Mouse (Mus musculus): Measurements from ENCODE around the gene Cldn9. TPM values are rescaled to one million over a fixed set of nuclear protein-coding genes. Genes with fewer than 3 reads are reported as not detected.

The Cldn9 gene
- total RNA-seq, 2 experiments from 2014 or later: 0.25 TPM; not detected in 1

DNA sequence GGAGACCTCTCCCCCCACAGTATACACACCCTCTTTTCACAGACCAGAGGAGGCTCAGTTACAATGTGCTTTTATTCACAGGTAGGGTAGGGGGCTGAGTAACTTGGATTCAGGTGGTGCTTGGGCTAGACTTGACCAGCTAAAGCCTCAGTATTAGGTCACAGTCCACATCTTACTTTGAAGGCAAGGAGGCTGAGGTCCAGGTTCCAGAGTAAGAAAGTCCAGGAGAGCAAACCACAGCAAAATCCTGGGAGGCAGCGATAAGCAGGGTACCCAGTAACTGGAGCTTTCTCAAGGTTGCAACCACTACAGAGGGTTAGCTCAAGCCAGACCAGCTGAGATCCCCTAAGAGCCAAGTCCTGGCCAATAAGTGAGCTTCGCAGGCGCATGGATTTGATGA is 1.3 kb downstream of the Cldn9 start:
- intact Hi-C loops (cut with DNase I): no loop called here
- DNase-seq (ENCODE audit: low spot score in 2 of 2): no peak

DNA sequence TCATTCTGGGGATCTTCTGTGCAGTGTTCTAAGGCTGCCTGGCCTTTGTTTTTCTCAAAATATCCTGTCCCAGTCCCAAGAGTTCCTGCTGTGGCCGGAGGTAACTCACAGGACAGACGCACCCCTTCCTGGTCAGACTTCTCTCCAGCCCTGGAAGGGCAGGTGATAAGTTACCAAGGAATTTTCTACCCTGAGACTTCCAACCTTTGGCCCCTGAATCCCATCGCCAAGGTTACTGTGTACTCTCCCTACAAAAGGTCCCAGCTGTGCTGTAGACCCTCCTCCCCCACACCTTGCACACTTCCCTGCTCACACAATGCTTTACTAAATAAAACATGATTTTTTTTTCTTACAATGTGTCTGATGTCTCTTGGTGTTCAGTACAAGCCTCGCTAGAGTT is 1.7 kb downstream of the Cldn9 start:
- DNase-seq (ENCODE audit: low spot score in 2 of 2): no peak
- intact Hi-C loops (cut with DNase I): no loop called here

DNA sequence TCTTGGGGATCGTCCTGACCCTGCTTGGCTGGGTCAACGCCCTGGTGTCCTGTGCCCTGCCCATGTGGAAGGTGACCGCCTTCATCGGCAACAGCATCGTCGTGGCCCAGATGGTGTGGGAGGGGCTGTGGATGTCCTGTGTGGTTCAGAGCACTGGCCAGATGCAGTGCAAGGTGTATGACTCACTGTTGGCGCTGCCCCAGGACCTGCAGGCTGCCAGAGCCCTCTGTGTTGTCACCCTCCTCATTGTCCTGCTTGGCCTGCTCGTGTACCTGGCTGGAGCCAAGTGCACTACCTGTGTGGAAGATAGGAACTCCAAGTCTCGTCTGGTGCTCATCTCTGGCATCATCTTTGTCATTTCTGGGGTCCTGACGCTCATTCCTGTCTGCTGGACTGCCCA is 2.7 kb downstream of the Cldn9 start:
- DNase-seq (ENCODE audit: low spot score in 2 of 2): no peak
- intact Hi-C loops (cut with DNase I): no loop called here

DNA sequence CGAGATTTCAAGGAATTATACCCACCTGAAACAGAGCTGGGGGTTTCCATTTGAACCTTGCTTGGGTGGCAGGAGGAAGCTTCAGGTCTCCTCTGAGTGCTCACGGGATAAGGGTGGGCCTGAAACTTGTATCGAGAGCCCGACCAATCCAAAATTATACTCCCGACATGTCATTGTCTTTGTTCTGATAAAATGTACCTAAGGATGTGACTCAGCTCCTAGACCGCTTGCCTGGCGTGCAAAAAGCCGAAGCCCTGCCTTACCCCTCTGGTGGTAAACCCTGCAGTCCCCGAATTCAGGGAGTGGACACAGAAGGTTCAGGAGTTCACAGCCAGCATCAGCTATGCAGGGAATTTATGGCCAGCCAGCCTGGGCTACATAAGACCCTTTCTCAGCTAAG is 3.5 kb downstream of the Cldn9 start:
- DNase-seq (ENCODE audit: low spot score in 2 of 2): no peak
- intact Hi-C loops (cut with DNase I): no loop called here

DNA sequence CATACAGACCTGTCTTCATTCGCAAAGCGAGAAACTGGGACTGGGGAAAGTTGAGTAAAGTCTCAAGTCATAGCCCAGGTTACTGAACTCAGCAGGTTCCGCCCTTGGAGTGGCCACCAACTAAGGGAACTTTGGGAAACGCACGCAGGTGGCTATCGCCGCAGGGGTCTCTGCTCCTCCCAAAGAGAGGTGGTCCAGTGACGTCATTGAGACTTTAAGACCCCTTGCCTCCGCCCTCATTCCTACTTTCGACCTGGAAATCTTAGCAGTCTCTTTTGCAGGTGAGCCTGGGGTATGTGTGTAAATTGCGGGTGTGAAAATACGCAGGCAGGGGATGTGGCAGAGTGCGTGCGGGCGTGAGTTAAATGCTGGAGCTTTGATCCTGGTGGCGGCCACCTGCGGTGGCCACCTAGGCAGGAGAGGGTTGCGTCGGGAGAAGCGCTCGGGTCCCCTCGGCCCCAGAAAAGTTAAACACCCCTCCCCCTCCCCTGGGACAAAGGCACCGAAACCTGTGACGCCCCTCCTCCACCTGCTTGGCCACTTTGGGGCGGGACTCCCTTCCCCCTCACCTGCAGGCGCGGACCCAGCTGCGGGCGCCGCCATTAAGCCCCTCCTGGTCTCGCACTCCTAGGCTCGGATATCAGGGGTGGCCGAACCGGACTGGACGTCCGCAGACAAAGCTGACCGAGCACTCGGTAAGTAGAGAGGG is 4.5 kb downstream of the Cldn9 start, which contains the start of gene Cldn6:
TSS of gene Cldn6 (plus strand) at position 123 of the 709 bp plus-strand sequence.
- intact Hi-C loops (cut with DNase I): no loop called here
- DNase-seq (ENCODE audit: low spot score in 2 of 2): no peak

DNA sequence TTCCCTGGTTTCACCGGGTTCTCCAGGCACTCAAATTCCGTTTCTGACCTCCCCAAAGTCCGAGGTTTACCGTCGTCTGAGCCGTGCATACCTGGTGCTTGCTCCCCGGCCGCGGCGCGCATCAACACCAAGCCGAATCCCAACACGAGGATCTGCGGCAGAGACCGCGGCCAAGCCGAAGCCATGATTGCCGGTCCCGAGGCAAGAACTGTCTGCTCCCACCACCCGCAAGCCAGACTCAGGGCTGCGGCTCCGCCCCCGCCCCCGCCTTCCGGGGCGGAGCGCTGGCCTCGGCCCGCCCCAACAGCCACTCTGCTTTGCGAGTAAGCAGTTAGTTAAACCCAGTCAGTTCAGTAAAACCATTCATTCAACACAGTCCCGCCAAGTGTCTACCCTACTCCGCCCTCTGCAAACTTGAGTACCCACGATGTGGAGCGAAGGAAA is 6.6 kb downstream of the Cldn9 start, which contains the start of gene Tnfrsf12a:
TSS of gene Tnfrsf12a (minus strand) at position 233 of the 444 bp plus-strand sequence.
- peak; percentile 70 to 79 for DNase-seq (ENCODE audit: low spot score in 2 of 2)
- intact Hi-C loops (cut with DNase I): loop anchor here (1.0 kb wide), 1 partner anchor 23 kb away; no protein-coding TSS in a partner anchor

DNA sequence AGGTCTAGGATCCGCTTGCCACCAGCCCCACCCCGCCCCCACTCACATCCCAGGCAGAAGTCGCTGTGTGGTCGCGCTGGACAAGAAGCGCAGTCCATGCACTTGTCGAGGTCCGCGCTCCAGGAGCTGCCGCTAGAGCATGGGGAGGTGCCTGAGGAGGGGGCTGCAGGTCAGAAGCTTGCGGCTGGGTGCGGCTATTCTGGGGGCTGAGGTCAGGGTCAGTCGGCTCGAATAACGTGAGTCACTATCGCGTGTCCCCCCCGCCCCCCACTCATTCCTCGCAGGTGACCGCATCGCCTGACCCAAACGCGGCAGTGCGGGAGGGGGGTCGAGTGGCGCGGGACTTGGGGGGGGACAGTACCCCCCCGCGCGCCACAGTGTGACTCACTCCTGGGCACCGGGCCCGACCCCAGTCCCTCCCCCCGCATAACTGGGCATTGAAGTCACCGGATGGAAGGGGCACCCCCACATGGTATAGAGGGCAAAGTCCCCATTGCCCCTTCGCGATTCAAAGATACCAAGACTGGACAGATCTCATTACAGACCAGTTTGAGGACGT is 7.3 kb downstream of the Cldn9 start:
- DNase-seq (ENCODE audit: low spot score in 2 of 2): peak; percentile 11 to 15
- intact Hi-C loops (cut with DNase I): loop anchor here (1.0 kb wide), 1 partner anchor 24 kb away; no protein-coding TSS in a partner anchor

DNA sequence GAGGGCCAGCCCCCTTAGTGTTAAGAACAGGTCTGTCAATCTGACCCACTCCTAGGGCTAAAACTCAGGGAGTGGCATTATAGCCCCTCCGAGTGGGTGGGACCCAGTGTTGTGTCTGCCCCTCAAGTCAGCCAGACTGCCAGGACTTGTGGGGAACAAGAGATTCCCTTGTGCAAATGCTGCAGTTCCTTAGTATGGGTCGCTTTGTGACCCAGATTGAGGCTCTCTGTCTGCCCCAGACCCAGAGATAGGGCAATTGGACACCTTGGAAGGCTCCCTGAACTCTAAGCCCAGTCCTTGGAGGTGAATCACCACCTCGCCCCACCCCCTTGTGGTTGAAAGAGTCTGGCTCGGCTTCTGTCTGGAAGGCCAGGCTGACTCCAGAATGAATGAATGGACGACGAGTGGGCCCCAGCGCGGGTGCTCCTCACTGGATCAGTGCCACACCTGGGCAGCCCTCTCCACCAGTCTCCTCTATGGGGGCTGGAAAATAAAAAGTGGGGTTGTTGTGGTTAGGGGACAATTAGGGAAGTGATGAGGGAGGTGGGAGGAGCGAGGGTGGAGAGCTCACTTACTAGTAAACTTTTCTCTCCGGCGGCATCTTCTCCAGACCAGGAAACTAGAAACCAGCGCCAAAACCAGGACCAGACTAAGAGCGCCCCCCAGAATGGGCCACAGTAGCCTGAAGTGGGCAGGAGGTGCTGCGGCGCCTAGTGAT is 8.1 kb downstream of the Cldn9 start:
- peak; percentile 11 to 13 for DNase-seq (ENCODE audit: low spot score in 2 of 2)
- intact Hi-C loops (cut with DNase I): loop anchor here (2.0 kb wide), 1 partner anchor 29 kb away; no protein-coding TSS in a partner anchor

DNA sequence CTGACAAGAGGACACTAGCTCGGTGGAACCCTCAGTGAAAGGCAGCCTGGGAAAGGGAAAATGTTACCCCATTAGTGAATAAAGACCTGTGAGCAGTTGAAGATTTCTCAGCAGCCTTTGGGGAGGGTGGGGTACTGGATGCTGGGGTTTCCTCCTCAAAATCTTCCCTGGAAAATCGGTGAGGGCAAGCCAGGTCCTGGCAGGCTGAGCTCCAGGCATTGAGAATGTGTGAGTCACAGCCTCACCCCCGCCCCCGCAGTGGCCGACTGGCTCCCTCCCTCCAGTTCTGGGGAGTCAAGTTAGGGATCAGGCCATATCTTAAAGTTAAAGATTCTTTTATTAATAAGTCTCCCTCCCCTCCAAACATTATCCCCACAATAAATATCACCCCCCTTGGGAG is 8.7 kb downstream of the Cldn9 start:
- DNase-seq (ENCODE audit: low spot score in 2 of 2): peak in 1 of 2 experiments; percentile 23
- intact Hi-C loops (cut with DNase I): loop anchor here (2.0 kb wide), 1 partner anchor 30 kb away; no protein-coding TSS in a partner anchor

DNA sequence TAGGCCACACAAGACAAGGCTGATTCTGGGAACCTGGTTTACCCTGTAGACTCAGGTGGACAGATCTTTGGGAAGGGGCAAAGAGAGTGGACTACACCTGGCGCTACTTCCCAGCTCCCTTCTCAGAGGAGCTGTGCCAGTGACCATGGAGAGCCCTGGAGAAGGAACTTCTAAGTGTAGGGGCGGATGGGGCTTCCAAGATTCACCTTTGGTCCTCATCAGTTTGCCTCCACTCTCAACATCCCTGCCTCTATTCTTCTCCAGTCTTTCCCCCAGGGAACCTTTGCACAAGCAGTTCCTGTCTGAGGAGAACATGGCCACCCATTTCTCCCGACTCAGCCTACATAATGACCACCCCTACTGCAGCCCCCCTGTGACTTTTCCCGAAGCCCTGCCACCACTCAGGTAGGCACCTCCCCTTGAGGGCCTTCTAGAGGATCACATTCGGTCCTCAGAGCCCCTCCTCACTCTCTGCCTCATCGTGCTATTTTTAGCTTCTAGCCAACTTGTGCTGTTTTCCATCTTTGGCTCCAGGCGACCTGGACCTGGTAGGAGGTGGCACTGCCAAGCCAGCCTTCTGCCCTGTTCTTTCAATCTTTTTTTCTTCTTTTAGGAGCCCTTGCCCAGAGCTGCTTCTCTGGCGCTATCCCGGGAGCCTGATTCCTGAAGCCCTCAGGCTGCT is 9.4 kb downstream of the Cldn9 start:
- intact Hi-C loops (cut with DNase I): loop anchor here (2.0 kb wide), 1 partner anchor 30 kb away; no protein-coding TSS in a partner anchor
- peak in 1 of 2 experiments; percentile 19 for DNase-seq (ENCODE audit: low spot score in 2 of 2)

DNA sequence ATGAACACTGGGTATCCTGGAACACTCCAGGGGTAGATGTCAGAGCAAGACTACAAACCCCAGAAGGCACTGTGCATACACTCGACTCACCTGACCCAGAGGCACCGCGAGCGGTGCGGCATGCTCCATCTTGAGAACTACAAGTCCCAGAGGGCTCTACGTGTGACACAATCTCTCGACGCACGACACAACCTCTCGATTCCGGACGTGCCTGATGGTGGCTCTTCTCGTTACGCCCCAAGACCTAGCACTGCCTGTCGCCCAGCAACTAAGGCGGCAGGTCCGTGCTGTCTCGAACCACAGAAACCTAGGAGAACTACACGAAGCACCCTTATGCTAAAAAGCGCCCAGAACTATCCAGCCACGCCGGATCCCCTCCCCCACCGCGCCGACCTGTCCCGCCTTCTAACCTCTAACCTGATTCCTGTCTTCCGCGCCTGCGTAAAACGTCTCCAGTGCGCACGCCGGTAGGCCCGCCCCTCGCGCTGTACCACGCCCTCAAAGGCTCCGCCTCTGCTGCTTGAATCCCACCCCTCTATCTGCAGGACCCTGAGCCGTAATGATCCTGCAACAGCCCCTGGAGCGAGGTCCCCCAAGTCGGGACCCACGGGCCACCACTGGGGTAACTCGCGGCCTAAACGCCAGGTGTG is 10.3 kb downstream of the Cldn9 start, which contains the start of the genes Hcfc1r1 and Thoc6:
TSS of gene Hcfc1r1 (plus strand) at position 173 of the 650 bp plus-strand sequence.
TSS of gene Thoc6 (minus strand) at position 459 of the 650 bp plus-strand sequence.
- intact Hi-C loops (cut with DNase I): loop anchor here (2.0 kb wide), 1 partner anchor 31 kb away; no protein-coding TSS in a partner anchor
- peak; percentile 96 to 99 for DNase-seq (ENCODE audit: low spot score in 2 of 2)

DNA sequence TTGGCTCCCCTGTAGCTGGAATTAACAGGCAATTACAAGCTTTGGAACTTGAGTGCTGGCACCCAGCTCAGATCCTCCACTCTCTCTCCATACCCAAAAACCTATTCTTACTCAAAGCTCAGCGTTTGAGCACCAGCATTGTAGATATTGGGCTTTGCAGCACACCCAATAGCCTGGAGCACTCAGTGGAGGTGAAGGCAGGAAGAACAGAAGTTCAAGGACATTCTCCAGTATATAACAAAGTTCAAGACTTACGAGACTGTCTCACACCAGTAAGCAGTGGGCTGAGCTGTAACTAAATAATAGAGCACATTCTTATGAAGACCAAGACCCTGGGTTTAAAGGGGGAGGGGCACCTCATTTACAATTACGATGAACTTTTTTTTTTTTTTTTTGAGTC is 11.1 kb downstream of the Cldn9 start:
- no peak for DNase-seq (ENCODE audit: low spot score in 2 of 2)
- intact Hi-C loops (cut with DNase I): no loop called here

DNA sequence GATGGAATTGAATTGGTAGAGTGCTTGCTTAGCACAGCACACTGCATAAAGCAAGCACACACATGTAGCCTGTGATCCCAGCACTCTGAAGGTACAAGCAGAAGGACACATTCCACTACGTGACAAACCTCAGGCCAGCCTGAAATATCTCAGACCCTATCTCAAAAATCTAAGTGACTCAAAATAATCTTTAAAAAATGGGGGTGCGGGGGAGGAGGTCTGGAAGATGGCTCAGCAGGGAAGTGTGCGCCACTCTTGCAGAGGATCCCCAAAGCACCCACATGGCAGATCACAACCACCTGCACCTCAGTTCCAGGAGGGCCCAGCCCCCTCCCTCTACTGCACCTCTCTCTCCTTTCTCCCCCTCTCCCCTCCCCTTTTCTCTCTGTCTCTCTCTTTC is 12.3 kb downstream of the Cldn9 start:
- intact Hi-C loops (cut with DNase I): no loop called here
- no peak for DNase-seq (ENCODE audit: low spot score in 2 of 2)

DNA sequence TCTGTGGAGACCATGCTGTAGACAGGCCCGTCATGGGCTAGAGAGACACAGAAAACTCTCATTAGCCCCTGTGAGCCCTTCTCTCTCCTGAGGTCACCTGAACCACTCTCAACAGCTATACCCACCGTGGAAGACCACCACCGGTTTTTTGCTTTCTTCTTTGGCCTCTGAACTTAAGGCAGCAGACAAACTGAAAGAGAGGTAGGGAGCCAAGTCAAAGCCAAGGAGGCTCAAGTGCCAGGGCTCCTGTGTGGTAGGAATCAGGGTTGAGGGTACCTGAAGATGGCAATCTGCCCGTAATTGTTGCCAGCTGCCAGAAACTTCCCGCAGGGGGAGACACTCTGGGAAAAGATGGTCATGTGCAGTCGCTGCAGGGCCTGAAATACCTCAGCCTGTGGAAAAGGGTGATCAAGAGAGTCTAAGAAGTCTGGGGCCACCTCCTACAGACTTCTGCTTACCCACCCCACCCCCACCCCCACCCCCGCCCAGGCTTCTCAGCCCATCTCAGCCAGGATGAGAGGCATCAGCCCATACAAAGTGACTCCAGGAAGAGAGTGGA is 13.2 kb downstream of the Cldn9 start:
- intact Hi-C loops (cut with DNase I): no loop called here
- DNase-seq (ENCODE audit: low spot score in 2 of 2): no peak

DNA sequence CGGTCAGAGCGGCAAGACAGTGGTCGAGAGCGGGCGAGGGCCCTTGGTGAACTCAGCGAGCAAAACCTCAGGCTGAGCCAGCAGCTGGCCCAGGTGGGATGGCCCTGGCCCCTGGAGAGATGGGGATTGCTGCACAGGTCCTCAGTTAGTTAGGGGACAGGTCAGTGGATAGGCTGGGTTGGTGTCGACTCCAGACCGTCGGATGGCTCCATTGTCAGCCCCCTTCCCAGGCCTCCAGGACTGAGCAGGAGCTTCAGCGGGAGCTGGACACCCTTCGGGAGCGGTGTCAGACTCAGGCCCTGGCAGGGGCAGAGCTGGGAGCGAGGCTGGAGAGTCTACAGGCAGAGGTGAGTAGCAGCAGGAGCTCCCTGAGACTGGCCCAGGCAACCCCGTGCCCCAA is 18.3 kb downstream of the Cldn9 start:
- no peak for DNase-seq (ENCODE audit: low spot score in 2 of 2)
- intact Hi-C loops (cut with DNase I): no loop called here

DNA sequence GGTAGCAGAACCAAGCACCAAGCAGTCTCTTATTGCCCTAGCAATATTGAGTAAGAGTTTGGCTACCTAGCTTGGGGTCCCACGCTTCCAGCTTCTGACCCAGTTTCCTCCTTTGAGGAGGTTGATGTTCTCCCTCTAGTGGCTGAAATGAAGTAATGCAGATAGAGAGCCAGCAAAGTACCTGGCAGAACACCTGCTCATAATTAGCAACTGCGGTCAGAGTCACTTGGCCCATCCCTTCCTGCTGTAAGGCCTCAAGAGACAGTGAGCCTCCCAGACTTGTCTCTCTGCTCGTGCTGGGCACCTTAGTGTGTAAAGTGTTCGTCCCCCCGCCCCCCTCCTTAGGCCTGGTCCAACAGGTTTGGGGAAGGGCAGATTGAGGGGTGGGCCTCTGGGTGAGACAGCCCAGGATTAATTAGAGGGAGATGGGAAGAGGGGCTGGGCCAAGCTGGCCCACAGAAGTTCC is 19.2 kb downstream of the Cldn9 start:
- intact Hi-C loops (cut with DNase I): loop anchor here (5.0 kb wide), 1 partner anchor 38 kb away; no protein-coding TSS in a partner anchor
- peak in 1 of 2 experiments; percentile 33 for DNase-seq (ENCODE audit: low spot score in 2 of 2)

DNA sequence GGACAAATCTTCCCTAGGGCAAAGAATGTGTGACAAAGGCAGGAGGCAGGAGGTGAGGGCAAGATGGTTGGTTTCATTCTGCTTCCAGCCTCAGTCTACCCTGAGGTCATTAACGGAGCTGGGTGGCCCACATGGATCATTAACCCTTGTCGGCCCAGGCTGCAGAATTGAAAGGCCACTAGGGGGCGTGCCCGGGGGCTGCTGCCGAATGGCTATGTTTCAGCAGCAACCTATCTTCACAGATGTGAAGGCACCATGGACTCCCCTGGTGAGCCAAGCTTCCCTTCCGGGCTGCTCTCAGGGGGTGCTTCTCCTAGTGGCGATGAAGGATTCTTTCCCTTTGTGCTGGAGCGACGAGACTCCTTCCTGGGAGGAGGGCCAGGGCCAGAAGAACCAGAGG is 22.3 kb downstream of the Cldn9 start:
- intact Hi-C loops (cut with DNase I): loop anchor here (5.0 kb wide), 1 partner anchor 41 kb away; no protein-coding TSS in a partner anchor
- DNase-seq (ENCODE audit: low spot score in 2 of 2): no peak

DNA sequence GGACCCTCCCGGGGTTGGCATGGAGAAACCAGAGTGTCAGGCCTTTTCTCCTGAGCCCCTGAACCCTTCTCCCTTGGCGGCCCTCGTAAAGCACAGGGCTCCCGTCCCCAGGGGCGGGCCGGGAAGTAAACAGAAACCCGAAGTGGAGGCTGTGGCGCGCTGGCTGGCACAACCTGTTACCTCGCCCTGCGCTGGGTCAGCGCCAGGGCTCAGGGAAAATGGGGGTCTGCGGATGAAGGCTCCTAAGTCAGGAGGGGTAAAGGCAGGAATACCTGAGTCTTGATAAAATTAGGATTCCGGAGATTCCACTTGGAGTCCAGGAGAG is 23.0 kb downstream of the Cldn9 start:
- intact Hi-C loops (cut with DNase I): loop anchor here (5.0 kb wide), 1 partner anchor 41 kb away; no protein-coding TSS in a partner anchor
- no peak for DNase-seq (ENCODE audit: low spot score in 2 of 2)

All from left cerebral cortex, postnatal 25 days (tissue).